Mouse (Mus musculus) kidney, postnatal 4 days (tissue): ENCODE data around the gene Gli3.

Experiments used
- DNase-seq, 2 experiments: peaks; one replicate each; pipeline ENCODE4 v3.0.0; 2021; ENCODE audit warnings: mixed read lengths in 2 of 2

Gli3 gene

DNA sequence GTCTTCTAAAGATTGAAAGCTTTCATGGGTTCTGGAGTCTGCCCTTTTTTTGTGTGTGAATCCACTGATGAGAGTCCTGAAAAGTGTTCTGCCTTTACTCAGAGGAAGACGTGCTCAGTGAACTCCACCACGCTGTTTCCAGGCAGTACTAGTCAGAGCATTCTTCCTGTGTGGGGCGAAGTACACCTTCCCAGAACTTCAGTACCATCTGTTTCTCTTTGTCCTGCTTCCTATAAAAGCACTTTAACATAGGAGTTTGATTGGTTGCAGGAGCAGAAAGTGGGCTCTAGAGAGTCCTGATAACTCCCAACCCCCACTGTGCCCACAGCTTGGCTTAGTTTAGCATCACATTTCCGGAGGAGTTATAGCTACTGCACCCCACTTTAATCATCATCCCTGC lies 32.8 kb downstream of the Gli3 start:
- DNase-seq, result no peak

DNA sequence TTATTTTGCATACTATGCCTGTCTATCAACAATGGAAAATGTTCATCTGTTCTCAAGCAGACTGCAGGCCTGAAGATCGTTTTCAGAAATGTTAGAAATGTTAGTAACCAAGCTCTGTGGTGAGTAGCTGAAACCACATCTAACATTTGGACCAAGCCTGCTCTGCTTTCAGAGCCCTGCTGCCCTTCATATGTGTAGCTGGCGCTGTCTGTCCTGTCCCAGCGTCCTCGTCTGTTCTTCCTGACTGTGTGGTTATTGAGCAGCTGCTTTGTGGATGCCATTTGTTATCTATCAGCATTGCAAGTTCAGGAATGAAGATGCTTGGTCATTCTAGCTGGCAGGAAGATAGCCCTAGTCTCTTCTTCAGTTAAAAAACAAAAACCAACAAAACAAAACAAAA lies 35.3 kb downstream of the Gli3 start:
- no peak for DNase-seq

DNA sequence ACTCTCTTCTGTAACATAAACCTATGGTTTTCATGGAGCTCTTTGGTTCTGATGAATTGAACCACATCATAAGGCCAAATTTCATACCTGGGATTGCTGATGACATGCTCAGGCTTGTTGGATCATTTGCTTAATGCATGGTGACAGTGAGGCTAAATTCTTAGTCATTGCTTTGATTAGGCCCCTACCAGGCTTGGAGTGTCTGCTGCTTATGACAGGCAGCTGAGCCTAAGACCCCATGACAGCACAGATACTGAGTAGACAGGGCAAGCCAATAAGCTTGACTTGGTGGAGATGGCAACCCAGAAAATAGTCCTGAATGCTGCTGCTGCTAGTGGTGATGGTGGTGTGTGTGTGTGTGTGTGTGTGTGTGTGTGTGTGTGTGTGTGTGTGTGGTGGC lies 47.9 kb downstream of the Gli3 start:
- no peak for DNase-seq

DNA sequence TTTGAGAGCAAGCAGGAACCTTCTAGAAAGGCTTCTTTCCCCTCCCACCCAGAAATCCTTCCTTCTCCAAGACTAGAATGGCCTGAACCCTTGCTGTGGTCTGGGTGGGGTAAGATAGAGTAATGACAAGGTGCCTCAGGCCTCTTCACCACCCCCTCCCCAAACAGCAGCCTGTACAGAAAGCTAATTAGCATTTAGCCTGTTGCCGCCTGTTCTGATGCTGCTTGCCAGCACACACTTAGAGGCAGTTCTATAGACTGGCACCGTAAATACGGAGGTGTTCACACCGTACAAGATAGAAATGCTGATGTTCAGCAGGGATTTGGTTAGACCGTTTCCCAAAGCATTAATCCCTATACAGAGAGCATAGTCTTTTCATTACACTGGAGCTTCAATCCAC lies 50.1 kb downstream of the Gli3 start:
- DNase-seq, result no peak

DNA sequence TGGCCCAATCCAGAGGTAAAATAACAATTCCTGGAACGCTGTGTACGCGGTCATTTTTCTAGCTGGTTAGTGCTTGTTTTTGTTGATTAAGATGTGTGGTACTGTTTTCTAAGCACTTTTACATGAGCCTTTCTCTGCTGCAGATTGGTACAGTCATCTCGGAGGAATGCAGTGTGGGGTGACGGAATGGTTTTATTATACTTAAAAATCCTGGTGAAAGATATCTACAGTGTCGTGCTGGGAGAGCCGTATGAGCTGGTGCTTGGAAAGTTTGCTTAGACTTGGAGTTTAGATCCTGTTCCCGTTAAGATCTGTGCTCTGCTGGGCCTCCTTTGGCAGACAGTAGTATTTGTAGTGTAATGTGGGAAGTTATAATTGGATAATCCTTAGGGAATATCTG lies 51.0 kb downstream of the Gli3 start:
- no peak for DNase-seq

DNA sequence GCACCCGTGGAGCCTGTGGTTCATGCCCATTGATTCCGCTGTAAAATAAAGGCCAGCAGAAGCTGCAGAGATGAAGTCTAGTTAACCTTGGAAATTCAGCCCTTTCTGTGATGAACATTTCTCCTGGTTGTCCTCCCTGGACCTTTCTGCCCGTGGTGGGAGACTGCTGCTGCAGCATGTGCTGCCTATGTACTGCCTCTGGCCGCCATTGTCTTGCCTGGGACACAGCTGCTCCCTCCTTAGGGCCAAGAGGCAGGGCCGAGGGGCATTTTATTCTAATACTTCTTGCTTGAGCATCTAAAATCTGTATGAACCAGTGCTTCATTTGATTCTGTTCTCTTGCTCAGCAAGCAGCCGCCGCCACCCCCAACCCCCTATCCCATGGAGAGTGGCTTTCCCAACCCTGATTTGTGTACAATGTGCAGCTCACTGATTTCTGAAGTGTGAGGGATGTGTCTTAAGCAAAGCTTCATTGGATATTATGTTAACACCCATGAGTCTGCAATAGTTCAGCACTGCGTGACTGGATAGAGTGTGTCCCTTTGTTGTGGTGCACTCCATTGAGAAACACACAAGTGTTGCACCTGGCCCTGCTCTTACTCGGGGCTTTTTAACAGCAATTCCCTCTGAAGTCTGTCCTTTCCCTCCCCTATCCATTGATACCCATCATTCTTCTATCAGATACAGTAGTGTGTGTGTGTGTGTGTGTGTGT lies 54.2 kb downstream of the Gli3 start:
- DNase-seq, result no peak

DNA sequence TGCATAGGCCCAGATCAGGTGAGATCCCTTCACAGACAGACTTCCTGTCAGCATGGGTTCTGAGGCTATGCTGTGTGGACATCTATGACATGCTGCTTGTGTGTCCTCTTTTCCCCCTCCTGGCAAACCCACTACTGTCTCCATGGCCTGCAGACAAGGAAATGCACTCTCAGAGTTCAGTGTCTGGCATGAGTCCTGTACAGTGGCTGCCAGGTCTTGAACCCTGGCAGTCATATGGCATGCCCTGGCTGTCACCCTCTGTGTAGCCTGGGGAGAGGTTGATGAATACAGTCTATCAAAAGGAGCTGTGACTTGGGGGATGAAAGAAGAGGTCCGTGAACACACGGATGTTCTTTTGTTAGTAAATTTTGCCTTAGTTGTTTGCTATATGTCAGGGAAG lies 57.3 kb downstream of the Gli3 start:
- DNase-seq, result no peak

DNA sequence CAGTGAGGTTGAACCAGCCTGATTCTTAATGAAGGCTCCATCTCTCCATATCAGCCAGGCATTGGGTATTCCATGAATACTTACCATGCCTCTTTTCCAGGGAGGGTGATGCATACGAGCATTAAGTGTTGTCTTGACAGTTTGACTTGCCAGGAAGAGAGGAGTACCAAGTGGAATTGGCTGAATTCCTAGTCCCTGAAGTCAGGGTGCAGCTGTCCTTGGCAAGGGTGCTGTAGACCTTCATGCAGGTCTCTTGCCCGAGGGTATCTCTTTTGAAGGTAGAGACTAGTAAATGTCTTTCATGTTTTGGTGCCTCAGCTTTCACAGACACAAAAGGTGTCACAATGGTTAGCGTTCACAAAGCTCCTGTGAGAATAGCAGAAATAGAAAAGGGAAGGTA lies 59.1 kb downstream of the Gli3 start:
- DNase-seq, result no peak

DNA sequence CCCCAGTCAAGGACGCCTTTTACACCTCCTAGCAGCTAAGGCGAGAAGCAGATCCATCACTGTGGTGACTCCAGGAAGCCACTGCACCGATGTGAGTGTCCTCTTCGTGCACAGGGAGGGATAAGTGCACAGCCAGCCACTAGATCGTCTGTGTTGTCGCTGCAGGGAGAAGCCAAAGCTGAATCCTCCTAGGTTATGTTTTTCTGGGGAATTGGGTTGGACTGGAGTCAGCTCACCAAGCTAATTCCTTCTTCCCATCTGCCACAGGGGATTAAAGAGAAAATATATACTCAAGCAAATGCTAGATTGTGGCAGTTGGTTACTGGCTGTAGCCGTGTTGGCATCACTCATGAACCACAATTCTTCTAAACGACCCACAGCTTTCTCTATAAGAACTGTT lies 61.2 kb downstream of the Gli3 start:
- DNase-seq, result no peak

DNA sequence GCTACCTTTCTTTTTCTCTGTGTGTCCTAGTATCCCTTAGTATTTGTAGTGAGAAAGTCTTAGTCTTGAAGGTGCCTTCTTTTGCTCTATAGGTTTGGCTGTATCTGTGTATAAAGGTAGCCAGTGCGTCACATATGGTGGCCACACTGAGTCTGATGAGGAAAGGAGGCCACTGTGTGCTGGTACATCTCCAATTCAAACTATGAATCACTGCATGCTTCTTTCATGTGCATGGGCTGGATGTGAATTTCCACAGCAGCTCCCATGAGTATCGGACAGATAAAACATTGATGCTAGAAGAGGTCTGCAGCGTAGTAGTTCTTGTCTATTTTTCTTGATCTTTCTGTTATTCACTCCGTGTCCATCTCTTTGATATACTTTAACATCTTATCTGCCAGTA lies 63.7 kb downstream of the Gli3 start:
- no peak for DNase-seq

DNA sequence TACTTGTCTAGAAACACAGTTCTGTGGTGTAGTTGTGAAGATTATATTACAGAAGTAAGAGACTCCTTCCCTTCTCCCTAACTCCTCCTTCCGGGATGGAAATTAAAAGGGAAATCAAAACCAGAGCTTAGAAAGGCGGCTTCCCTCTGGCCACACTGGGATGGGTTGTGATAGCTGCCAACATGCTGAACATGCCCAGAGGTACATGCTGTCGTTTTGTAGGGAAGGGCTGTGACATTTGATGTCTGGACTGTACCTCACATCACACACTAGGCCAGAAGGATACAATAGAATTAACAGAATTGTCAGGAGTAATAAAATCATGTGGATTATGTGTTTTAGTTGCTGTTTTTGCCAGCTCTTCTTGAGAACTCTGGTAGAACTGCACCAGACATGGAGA lies 68.5 kb downstream of the Gli3 start:
- no peak for DNase-seq

DNA sequence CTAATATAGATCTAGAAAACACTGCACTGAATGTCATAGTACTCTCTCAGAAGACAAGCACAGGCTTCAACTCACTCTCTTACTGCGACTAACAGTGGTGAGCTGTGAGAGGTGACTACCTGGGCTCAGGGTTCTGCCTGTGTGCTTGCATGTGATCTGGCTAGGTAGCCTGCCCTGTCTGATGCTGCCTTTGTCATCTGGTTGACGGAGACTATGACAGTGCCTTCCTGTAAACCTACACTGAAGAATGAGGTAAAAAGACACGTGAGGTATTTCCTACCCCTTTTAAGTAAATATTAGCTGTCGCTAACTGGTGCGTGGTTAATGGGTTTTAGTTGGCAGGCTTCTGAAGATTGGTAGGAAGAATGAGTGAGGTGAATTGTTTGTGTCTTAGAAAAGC lies 74.2 kb downstream of the Gli3 start:
- no peak for DNase-seq

DNA sequence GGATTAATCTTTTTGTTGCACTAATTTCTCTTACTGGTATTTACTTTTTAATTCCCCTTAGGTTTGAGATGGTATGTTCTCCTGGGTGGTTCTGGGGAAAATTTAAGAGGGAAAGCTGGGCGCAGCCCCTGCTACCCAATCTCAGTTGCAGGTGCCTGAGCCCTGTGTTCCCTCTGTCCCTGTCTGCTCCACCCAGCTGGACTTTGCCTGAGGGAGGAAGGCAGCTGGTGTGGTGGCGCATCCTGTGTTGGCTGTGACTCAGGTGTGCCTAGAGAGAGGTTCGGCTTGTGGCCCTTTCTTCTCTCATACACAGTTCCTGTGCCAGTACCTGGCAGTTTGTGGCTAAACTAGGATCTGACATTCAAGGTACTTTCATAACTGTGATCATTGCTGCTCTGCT lies 74.6 kb downstream of the Gli3 start:
- DNase-seq, result peak; percentile 39 to 44

DNA sequence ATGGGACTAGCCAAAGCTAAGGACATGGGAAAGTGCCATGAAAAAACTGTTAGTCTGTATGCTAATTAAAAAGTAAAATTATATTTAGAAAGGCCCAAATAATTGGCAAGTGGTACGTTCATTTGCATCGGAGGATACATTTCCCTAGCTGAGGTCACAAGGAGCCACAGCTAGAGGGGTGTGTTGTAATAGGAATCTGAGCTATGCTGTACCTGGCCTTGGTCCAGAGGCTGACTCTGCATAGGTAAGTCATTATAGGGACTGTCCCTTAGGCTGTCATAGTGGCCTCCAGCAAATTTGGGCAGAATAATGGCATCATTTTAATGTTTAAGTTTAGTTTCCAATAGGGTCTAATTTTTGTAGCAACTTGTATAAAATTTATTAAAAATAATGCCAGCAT lies 75.4 kb downstream of the Gli3 start:
- peak in 1 of 2 experiments; percentile 32 for DNase-seq

DNA sequence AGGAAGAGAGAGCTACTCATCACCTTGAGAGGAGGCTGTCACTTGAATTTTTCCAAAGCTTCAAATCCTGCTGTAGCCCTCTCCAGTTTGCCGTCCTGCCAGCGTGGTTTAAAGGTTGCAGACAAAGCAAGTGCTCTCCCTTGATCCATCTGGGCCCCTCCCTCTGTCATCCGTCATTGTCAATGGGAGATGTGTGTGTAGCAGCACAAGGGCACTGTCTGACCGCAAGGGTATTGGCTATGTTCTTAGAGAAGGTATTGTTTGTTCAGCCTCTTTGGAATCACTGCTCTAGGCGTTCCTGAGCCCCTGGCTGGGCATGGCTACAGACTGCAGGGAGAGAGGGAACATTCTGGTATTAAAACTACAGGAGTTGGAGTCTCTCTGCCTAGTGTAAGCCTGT lies 79.0 kb downstream of the Gli3 start:
- DNase-seq, result peak in 1 of 2 experiments; percentile 11

DNA sequence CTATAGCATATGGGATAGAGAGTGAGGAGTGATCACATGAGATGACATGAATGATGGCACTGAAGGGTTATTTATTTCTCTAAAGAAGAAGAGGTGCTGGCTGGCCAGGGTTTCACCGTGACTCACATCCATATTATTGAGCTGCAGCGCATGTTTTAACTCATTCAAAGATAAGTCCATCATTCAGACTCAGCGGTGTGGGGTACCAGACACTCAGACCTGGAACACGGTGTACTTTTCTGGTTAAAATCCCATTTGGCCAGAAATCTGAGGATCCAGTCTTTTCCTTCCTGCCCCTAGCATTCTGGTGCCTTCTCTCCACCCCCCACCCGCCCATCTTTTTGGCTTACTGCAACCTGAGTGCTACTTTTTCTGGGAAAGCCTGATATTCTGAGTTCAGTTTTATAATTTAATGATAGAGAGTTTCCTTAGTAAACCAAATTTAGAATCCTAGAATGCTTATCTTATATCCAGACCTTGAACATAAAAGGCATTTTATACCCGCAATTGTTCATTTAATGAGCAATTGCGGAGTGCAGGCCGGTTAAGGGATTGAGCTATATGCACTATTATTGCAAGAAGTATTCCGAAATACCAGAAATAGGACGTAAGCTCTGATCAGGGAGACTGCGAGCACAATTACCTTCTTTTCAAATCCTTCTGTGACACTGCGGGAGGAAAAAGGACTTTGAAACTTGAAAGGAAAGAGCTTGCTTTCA lies 80.3 kb downstream of the Gli3 start:
- DNase-seq, result no peak

DNA sequence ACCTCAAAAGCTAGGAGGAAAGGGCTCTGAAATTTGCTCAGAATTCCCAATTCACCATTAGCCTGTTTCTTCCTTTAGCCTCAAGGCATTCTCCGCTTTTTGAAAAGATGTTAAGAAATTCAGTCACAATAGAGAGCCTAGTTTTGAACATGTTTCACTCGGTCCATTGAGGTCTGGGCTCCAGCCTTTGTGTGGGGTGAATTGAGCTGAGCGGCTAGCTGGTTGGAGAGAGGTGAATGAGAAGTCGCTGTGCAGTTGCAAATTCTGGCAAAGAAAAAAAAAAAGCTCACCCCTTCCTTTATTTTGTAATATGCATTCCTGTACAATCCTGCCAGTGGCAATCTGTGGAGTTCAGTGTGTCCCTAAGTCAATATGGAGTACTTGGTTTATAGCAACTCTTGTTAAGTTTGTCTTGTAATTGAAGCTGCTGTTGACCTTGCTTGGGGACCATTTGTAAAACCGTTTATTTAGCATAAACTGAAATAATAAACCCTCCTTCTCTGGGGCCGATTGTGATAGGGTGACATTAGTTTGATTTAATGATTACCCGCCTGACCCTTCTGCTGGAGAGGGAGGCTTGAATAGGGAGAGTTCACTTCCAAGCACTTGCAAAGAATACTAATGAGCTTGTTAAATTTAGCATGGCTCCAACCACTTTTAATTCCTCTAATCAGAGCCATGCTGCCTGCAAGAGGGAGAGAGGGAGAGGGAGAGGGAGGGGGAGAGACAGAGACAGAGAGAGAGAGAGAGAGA lies 81.0 kb downstream of the Gli3 start:
- DNase-seq, result no peak

DNA sequence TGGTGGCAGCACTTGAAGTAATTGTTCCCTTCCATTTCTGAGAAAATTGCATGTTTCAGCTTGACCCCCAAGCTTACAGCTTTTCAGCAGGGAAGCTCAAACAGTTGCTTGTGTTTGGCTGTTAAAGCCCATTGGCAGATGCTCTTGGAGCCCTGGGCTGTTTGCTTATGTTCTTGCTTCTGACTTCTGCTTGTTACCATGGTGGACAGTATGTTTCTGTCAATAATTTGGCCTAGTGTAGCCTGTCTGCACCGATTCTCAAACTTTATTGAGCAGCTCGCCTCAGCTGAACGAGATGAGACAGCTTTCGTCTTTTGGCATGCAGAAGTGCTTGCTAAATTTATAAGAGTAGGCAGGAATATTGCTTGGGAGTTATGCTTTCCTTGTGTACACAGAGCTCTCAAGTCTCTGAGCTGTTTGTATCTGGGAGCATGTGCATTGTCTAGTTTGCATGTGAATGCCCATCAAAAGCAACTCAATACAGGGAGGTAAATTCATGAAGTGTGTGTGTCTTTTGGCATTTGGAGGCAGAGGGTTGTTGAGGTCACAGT lies 82.4 kb downstream of the Gli3 start:
- no peak for DNase-seq

DNA sequence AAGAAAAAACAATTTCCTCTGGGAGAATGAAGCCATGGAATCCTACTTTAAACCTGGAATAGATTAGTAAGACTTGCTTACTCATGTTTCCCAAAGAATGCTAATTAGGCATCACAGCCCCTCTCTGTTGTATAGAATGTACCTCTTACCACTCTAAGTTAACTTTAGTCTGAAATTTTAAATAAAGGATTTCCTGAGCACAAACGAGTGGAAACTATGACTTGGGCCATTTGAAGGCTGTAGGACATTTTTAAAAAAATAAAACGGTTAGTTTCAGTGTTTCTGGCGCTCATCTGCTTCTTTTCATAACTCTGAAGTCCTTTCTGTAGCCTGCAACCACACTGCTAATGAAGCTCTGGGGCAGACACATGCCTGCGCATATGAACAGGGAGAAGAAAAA lies 83.2 kb downstream of the Gli3 start:
- no peak for DNase-seq

DNA sequence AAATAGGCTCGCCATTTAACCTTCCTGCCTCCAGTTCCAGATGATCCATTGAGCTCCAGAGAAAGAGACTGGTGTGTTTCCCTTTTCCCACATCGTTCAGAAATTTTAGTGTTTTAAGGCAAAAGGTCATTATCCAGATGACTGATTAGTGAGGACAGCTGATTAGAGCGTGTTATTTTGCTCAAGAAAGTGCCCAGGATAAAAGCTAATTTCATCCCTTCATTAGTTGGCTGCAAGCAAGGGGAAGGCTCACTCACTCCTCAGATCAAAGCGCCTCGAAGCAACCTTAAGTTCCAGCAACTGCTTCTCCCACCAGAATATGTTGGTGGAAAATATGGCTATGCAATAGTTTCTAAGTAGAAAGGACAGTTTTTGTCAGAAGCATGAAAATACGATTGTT lies 86.4 kb downstream of the Gli3 start:
- no peak for DNase-seq

DNA sequence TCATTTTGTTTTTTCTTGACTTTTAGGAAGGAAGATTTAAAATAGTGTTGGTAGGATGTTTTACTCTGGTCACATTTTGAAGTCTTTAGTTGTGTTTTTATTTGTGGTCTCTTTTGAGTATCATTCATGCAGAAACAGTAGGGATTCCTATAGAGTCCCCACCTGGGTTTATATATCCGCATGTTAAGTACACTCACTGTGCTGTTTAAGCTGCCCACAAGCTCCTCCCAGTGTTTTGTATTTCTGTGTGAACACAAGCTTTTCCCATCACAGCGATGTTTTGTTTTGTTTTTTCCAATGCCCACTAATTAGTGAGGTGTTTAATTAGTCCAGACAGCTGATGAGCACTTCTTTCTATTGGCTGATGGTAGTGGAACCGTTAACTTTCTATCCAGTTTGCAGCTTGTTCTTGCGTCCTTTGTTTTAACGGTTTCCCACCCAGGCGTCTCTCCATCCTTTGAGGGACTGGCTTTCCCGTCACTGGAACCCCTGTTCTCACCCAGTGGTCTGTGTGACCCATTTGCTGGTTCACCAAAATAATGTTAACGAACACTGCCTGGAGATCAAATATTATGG lies 87.1 kb downstream of the Gli3 start:
- no peak for DNase-seq

DNA sequence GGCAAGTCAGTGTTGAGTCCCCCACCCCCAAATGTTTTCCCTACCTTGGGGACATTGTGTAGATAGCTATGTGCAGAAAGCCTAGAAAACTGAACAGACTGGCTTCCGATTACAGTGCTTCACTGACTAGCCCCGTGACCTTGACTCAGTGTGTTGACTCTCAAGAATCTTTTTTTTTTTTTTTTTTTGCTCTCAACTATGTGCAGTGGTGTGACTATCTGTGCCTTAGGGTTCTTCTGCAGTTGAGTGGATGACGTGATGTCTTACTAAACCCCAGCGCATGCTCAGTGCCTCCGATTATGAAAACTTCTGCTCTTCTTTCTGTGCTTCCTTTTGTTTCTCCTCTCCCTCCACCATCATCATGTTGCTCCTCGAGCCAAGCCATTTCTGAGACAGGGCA lies 87.7 kb downstream of the Gli3 start:
- no peak for DNase-seq

DNA sequence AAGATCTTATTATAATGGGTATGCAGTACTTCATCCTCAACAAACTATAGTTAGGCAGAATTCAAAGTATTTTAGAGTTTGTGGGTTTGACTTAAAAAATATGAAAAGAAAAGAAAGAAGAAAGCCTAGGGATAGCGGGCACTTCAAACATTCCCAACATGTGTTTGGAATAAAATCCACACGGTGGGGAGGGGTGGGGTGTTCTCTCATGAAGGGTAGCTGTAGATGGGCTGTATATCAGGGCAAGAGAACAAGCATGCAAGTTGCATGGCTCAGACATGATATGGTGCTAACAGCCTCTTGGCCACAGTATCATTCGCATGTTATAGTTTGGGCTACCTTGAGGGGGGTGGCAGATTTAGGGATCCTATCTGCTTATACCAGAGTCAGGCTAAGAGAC lies 89.0 kb downstream of the Gli3 start:
- no peak for DNase-seq
